Mouse (Mus musculus): ENCODE results near the gene Smpd2.
A peak's percentile ranks its signal among the peaks of the same experiment; 100 is the strongest.

Smpd2 gene

DNA sequence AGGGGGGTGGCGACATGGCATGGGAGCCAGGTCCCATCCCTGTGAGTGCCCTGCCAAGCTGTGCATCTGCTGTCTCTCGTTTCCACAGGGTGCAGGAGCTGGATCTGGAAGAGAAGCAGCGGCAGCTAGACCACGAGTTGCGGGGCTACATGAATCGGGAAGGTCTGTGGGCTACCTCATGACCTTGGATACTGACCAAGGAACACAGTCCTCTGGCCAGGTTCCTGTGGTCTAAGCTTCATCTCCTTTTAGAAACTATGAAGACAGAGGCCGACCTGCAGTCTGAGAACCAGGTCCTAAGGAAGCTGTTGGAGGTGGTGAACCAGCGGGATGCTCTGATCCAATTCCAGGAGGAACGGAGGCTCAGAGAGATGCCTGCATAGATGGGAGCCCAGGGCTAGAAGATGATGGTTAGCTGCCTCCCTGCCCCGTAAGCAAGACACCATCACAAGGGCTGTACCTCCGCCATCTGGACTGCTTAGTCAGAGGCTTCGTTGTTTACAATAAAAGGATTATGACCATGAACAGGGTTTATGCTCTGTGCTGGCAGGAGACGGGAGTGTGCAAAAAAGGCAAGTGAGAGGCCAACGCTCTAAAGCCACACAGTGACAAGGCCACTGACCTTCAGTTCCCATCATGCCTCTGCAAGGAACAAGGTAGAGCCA, 3.5 kb downstream of the Smpd2 start:
- DNase-seq, result no peak

DNA sequence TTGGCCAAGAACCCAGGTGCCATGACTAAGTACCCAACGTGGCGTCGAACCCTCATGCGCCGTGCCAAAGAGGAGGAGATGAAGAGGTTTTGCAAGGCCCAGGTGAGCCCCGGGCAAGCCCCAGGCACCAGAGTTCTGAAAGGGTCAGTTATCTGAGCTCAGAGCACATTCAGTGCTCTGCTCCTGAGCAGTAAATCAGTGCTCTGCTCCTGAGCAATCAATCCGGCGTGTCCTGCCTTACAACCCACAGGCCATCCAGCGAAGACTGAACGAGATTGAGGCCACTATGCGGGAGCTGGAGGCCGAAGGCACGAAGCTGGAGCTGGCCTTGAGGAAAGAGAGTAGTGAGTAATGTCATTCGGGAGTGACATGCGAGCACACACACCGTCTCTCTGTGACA, 4.4 kb downstream of the Smpd2 start:
- DNase-seq, result no peak

DNA sequence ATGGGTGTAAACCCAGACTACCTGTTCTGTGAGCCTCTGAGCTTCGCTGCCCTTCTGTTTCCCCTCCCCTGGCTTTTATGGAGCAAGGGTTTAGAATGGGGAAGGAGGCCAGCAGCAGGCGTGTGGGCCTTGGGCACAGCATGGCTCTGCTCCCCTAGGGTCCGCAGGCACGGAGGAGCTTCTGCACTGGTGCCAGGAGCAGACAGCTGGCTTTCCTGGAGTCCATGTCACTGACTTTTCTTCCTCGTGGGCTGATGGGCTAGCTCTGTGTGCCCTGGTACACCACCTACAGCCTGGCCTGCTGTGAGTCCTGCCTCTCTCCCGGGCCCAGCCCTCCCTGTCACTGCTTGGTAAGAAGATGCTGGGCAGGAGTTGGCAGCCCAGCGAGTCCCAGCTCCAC, 7.7 kb downstream of the Smpd2 start:
- DNase-seq, result no peak

DNA sequence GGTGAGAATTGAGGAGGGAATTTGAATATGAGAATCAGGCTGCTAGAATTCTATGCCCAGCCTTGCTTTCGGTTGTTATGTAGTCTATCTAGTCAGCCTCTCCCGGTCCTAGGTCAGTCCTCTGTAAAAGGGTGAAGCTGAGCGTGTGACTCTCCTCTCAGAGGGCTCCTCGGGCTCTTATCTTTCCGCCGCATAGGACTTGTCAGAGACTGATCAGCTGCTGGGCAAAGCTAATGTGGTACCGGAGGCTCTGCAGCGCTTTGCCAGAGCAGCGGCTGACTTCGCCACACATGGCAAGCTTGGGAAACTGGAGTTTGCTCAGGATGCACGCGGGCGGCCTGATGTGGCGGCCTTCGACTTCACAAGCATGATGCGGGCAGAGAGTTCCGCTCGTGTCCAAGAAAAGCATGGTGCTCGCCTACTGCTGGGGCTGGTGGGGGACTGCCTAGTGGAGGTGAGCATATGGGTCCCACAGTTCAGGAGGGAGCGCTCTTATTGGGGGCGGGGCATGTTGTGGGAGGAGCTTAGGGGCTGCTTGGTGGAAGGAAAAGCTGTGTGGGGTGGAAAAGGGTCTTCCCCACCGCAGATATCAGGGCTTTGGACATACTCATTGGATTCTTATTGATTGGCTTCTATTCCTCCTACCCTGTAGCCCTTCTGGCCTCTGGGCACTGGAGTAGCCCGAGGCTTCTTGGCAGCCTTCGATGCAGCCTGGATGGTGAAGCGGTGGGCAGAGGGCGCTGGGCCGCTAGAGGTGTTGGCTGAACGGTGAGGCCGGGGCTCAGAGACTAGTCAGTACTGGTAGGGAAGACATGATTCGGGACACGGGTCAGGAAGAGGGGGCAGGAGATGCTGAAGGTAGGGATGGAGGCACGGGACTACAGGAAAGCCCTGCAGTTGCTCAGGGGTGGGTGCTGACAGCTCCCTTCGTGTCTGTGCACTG, 9.0 kb downstream of the Smpd2 start:
- no peak for DNase-seq

DNA sequence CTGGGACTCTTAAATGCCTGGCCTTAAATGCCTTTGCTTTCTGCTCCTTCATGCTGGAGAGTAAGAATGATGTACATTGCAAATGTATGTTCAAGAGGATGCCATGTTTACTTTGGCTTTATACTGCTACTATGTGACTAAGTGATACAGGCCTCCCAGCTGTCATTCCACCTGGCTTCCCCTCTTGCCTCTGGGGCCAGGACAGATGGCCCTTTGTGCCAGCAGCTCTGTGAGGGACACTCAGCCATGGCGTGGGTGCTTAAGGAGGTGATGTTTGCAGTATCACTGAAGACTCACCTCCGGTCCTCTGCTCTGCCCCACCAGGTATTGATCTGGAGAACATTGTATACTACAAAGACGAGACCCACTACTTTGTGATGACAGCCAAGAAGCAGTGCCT, 10.2 kb downstream of the Smpd2 start:
- no peak for DNase-seq

DNA sequence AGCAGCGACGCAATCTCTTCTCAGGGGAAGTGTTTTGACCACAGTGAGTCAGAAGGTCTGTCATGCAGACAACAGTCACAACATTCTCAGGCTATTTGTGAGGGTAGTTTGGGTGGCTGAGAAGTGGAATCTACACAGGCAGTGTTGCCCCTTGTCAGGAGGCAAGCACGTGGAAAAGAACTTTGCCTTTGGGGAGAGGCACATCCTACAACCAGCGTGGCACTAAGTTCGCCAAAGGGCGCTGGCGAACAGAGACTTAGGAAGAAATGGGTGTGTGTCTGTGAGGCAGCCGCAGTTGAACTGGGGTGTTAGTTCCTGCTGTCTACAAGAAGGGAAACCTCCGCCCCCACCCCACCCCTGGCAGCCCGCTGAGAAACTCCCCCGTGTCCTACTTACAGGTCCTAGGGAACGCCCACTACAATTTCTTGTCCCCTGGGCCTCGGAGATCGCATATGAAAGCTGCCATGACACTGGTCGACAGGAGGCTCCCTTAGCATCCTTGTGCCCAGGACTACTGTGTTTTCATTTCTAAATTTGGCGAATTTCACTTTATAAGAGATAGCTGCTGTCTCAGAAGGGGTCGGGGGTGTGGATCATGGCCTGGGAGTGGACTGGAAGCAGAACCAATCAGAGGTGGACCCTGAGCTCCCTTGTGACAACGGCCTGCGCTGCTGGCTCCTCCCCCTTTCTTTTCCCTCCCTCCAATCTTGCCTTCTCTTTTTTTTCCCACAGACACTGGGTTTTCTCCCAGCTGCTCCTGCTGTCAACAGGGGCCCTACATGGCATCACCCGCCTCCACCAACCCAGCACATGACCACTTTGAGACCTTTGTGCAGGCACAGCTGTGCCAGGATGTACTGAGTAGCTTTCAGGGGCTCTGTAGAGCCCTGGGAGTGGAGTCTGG, 12.6 kb downstream of the Smpd2 start:
- peak; percentile 59 for DNase-seq

DNA sequence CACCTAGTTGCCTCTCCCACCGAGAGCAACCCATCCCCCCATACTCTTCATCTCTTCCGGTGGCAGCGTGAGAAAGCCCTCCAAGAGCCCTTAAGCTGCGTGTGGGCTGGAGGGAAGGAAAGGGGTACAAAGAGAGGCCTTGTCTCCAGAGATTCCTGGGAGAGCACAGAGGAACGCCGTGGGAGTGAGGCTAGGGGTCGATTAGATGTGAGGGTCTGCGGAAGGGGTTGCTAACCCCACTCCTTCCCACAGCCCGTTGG, 13.2 kb downstream of the Smpd2 start:
- no peak for DNase-seq

DNA sequence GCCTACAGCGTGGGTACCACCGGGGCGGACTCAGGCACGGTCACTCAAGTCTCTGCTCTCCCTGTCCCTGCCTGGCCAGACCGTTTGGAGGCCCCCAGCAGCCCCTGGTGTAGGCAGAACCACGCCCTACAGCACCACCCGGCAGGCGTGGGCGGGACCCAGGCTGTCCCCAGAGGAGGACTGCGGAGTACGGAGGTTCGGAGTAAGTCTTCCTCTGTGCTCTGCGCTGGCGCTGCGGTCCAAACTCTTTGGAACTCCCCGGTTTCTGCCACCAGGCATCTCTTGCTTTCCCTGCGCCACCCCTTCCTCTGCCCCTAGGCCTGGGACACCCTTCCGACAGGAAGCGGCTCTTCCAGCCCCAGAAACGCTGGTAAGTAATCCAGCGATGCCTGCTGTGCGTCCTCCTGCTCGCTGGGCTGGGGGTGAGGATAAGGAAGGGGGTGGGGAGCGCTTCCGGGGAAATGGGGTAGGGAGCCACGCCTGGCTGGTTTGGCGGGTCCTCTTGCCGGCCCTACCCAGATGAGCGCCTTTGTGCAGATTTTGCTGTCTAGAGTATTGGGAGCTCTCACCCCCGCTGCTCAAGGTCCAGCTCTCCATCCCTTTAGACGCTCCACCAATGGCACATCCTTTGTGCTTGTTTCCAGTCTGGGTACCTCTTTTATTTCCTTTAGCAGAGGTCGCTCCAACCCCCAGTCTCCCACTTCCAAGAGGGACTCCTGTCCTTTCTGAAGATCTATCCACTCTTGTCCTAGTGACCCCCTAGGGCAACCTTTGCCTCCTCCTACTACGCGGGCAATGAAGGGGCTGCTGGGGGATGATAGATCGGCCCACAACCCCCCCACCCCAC, 13.8 kb downstream of the Smpd2 start, which contains the start of gene Mical1:
Gene Mical1 (plus strand): TSS at position 144 of the 847 bp plus-strand sequence.
- peak; percentile 32 for DNase-seq

DNA sequence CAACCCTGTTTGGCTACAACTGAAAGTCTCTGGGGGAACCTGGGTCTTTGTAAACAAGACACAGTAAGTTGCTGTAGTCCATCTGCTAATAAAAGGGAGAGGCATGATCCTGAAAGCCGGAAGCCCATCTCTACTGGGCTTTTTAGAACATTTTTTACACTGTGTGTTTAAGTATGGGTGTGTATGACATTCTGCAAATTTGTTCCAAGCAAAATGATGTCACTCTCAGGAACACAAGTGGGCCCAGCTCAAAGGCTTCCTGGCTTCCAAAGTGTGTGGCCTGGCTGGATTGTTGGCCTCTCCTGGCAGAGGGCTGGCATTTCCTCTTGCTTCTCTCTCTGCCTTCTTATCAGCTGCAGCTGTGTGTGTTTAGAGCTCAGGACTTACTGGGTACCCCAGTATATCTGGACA, 15.2 kb downstream of the Smpd2 start:
- DNase-seq, result no peak

DNA sequence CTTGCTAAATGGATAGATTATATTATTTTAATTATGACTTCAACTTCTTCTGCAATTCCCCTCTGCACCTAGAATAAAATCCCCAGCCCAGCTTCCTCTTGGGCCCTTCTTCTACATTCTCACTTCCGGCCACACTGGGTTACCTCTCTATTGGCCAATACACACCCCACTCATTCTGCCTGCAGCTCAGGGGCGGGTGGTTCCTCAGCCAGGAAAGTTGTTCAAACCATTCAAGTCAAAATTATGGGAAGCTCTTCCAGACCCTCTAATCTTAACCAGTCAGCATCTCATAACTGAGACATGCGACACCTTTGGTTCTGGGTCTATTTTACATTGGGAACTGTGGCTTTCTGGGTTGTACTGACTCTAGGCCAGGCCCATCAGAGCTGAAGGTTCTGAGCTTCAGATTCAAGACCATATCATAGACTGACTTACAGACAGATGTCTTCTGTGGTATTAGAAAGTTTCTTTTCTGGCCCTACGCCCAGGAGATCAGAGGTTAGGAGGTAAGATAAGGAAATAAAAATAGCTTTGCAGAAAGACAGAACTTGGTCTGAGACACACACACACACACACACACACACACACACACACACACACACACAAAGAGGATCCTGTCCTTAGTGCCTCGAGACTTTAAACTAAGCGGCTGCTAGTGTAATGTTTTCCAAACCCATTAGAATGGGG, 16.2 kb downstream of the Smpd2 start:
- DNase-seq, result no peak

DNA sequence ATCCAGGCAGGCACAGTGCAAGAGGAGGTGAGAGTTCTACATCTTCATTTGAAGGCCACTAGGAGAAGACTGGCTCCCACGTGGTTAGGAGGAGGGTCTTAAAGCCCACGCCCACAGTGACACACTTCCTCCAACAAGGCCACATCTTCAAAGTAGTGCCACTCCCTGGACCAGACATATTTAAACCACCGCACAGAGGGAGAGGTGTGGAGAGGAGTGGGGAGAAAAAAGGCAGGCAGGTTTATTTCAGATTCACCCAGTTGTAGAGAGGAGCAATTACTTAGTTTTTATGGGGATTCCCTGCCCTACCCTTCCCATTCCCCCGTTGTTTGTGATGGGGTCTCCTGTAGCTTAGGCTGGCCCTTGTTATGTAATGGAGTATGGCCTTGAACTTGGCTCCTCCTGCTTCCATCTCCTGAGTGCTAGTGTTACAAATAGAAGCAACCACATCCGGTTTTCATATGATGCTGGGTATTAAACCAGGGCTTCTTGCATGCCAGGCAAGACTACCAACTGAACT, 17.1 kb downstream of the Smpd2 start:
- DNase-seq, result no peak

DNA sequence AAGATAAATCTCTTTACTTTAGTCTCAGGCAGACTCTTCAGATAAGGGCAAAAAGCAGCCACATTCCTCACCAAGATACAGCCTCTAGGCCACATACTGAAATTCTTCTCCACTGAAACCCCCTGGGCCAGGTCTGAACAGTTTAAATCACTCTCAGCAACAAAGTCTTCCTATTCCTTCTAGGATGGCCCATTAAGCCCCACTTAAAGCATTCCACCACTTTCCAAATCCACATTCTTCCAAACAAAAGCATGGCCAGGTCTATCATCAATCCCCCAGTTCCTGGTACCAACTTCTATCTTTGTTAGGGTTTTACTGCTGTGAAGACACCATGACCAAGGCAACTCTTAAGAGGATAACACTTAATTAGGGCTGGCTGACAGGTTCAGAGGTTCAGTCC, 17.6 kb downstream of the Smpd2 start:
- DNase-seq, result no peak

DNA sequence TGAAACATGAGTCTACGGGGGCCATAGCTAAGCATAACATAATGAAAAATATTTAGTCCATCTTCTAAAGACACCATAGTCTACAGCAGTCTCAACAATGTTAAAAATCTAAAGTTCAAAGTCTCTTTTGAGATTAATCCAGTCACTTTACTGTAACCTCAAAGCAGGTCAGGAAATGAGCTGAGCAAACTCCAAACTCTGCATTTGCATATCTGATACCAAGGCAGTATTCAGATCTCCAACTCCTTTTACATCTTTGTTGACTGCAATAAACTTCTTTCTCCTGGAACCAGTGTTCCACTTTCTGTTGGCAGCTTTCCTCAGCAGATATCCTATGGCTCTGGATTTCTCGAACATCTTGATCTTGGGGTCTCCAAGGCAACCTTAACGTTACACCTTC, 19.5 kb downstream of the Smpd2 start:
- no peak for DNase-seq

DNA sequence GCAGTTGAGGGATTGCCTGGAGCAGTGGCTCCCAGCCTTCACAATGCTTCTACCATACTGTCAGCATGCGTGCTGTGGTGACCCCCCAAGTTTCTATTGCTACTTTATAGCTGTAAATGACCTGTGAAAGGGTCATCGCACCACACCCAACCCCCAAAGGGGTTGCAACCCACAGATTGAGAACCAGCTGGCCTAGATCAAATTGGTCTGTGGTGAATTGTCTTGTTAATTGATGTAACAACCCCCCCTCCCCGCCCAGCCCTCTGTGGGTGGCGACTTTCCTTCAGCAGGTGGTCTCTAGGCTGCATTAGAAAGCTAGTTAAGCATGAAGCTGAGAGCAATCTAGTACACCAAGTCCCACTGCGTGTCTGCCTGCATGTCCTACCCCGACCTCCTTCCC, 22.8 kb downstream of the Smpd2 start:
- DNase-seq, result no peak

DNA sequence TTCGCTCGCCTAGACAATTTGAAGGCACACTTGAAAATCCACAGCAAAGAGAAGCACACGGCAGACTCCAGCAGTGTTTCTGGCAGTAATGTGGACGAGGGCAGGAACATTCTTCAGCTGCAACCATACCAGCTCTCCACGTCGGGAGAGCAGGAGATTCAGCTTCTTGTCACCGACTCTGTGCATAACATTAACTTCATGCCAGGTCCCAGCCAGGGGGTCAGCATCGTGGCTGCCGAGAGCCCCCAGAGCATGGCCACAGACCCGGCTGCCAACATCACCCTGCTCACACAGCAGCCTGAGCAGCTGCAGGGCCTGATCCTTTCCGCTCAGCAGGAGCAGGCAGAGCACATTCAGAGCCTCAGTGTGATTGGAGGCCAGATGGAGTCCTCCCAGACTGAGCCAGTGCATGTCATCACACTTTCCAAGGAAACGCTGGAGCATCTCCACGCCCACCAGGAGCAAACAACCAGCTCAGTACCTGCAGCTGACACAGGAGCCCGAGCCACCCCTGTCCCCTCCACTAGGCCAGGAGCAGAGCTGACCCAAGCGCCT, 25.7 kb downstream of the Smpd2 start:
- DNase-seq, result no peak

DNA sequence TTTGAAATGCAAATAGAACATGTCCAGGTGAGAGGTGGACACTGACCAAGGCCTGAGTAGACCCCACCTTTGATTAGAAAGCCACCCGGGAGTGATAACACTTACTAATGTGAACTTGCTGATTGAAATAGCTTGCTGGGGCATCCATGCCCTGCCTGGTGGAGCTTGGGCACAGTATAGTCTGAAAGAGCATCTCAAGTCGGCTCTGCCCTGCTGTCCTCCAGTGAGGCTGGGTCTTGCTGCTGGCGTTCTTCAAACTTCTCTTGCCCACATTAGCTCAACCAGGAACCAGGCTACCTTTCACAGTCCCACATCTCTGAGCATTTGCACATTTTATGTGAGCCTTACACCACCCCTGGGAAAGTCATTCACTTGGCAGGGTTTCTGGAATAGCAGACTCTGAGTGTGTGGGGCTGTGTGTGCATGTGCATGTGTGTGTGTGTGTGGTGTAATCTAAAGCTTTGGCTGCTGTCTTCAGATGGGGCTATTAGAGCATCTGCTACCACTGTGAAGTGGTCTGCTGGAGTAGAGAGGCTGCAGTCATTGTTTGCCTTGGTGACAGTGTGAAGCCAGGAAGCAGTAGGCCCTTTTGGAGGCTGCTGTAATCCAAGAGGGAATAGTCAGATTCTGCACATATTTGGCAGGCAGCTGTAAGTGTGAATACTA, 29.0 kb downstream of the Smpd2 start:
- DNase-seq, result no peak

DNA sequence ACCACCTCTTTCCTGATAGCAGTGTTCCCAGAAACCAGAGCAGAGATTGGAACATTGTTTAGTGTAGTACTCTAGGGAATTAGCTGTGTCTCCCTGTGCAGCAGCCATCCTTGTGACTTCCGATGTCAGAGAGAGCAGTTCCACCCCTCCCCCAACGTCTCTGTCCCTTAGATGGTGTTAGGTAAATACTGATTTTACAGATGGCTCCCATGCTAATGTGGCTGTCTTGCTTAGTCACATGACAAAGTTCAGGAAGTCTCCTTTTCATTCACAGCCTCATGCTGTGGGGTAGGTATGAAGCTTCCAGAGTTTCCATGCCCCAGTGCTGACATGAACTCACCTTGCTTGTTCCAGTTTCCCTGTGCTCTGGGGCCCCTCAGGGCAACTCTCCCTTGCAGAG, 29.7 kb downstream of the Smpd2 start:
- no peak for DNase-seq

DNA sequence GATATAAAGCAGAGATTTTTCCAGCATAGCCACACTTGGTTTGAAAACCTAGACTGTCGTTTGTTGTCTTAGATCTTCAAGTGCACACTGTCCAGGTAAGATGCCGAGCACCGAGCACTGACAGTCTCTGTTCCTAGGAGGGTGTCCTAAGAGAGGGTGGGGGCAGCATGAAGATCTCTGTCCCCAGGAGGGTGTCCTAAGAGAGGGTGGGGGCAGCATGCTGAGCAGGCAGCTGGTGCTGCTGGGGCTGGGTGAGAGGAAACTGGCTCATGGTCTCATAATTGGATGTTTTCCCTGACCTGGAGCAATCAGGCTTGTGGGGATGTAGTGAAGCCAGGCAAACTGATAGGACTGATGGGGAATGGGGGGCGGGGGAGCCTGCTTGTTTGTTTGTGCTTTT, 30.2 kb downstream of the Smpd2 start:
- DNase-seq, result no peak

DNA sequence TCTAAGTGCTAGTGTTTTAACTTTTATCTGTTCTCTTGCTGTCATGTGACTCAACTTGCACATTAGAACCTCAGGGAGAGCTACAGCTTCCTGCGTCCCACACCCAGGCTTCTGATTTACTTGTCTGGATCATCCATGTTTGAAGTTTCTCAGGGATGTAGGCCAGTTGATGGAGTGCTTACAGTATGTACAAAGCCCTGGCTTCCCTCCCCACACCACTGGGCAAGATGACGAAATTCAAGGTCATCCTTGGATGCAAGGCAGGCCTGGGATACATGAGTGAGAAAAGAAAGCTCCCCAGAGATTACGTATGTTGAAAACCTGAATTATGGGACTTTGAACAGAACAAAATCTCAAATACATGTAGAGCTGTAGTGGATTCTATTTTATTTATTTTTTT, 37.4 kb downstream of the Smpd2 start:
- no peak for DNase-seq

DNA sequence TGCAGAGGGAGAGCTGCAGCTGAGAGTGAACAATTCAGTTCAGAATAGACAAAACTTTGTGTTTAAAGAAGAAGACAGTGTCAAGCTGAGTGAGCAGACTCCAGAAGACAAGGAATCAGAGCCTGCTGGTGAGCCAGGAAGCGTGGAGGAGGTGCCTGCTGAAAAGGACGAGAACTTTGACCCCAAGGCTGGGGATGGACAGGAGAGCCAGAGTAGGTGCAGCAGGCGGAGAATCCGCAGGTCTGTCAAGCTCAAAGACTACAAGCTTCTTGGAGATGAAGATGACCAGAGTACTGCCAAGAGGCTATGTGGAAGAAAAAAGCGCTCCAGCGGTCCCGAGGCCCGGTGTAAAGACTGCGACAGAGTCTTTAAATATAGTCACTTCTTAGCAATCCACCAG, 38.5 kb downstream of the Smpd2 start:
- peak; percentile 82 for DNase-seq
